Mouse (Mus musculus) monocyte, adult 5-6 weeks (primary cell): ENCODE data around the gene Ifitm1. TPM values are rescaled to one million over a fixed set of nuclear protein-coding genes. Genes with fewer than 3 reads are reported as not detected.
A peak's percentile ranks its signal among the peaks of the same experiment; 100 is the strongest.
"Not testable (repeated sequence)": the region's sequence is repeated elsewhere in the genome, so short reads cannot be mapped to it uniquely, and the experiment has no call there.

ENCODE experiments used
- ATAC-seq: fragments of 153-309, 156-312 bp; replicated peaks from 2 replicates; pipeline ENCODE4 v1.8.0; 2017; ENCODE audit warnings: mild to moderate bottlenecking; ENCODE audit not compliant: low TSS enrichment, insufficient number of reproducible peaks, severe bottlenecking, poor library complexity, low FRiP score
- total RNA-seq: library from RNA; stranded (forward); fragments of 200-1000, 200-491, 200-594 nt; gene quantifications from 3 replicates; pipeline ENCODE4 v1.2.3, GENCODE M21; 2017

Ifitm1 gene
- total RNA-seq, 1 experiment from 2014 or later, result 83.6 TPM

- no peak for ATAC-seq
These were observed 18.9 kb upstream of the Ifitm1 start for GRCm38 (mm10) chr7:140948161-140948560.

- no peak for ATAC-seq
These were observed 17.8 kb upstream of the Ifitm1 start for GRCm38 (mm10) chr7:140949255-140949654.

- no peak for ATAC-seq
These were observed 17.0 kb upstream of the Ifitm1 start, which contains the start of gene Ifitm5 for GRCm38 (mm10) chr7:140949824-140950530. Gene Ifitm5, minus strand, starts transcription at chr7:140950291.

GRCm38 (mm10) chr7:140951051-140951450, 16.0 kb upstream of the Ifitm1 start:
- no peak for ATAC-seq

- ATAC-seq, result no peak
These were observed 15.3 kb upstream of the Ifitm1 start for GRCm38 (mm10) chr7:140951765-140952164.

- no peak for ATAC-seq
These were observed 14.6 kb upstream of the Ifitm1 start for GRCm38 (mm10) chr7:140952441-140952840.

GRCm38 (mm10) chr7:140953133-140953532, 13.9 kb upstream of the Ifitm1 start:
- no peak for ATAC-seq

GRCm38 (mm10) chr7:140953800-140954732, 13.0 kb upstream of the Ifitm1 start:
- peak; percentile 62 for ATAC-seq

GRCm38 (mm10) chr7:140954733-140955071, 12.3 kb upstream of the Ifitm1 start:
- 0 out of 2 replicates have a peak, but pooled peaks have one; percentile 1 for ATAC-seq

GRCm38 (mm10) chr7:140955342-140955741, 11.7 kb upstream of the Ifitm1 start:
- ATAC-seq, result no peak

GRCm38 (mm10) chr7:140955758-140956555, 11.1 kb upstream of the Ifitm1 start, which contains the start of the genes Gm45717 and Ifitm2:
Gene Gm45717, minus strand, starts transcription at chr7:140955937.
Gene Ifitm2, minus strand, starts transcription at chr7:140955987.
- peak; percentile 30; the same call in 1 of the 2 replicates for ATAC-seq

GRCm38 (mm10) chr7:140956556-140956869, 10.5 kb upstream of the Ifitm1 start:
- no peak for ATAC-seq

GRCm38 (mm10) chr7:140959181-140959901, 7.7 kb upstream of the Ifitm1 start:
- no peak for ATAC-seq

GRCm38 (mm10) chr7:140960026-140960425, 7.0 kb upstream of the Ifitm1 start:
- no peak for ATAC-seq

GRCm38 (mm10) chr7:140961416-140961815, 5.6 kb upstream of the Ifitm1 start:
- no peak for ATAC-seq

- ATAC-seq, result no peak
These were observed 4.3 kb upstream of the Ifitm1 start for GRCm38 (mm10) chr7:140962733-140963132.

- ATAC-seq, result no peak
These were observed 1.0 kb downstream of the Ifitm1 start for GRCm38 (mm10) chr7:140967862-140968591.

- not testable (repeated sequence) for ATAC-seq
These were observed 1.7 kb downstream of the Ifitm1 start for GRCm38 (mm10) chr7:140968710-140969109.
